Mouse (Mus musculus) midbrain, embryonic 16.5 days (tissue): ENCODE data around the gene Duoxa1. TPM values are rescaled to one million over a fixed set of nuclear protein-coding genes. Genes with fewer than 3 reads are reported as not detected.

Source experiments
- ATAC-seq: fragments of 200-750 bp; cut with Nextera tagmentation; 2 replicates; pipeline ENCODE4 v1.8.0; 2017; ENCODE audit warnings: moderate TSS enrichment
- H3K27ac ChIP-seq: fragments of 300-500 bp; sonication (generic); 2 replicates; pipeline ENCODE4 v1.5.1; 2014; ENCODE audit warnings: mild to moderate bottlenecking, low read length, mixed read lengths
- H3K27me3 ChIP-seq: fragments of 300-500 bp; sonication (generic); 2 replicates; pipeline ENCODE4 v1.6.1; 2014; ENCODE audit warnings: low read depth, low read length, mixed read lengths; ENCODE audit not compliant: control insufficient read depth, insufficient read depth
- H3K36me3 ChIP-seq: fragments of 300-500 bp; sonication (generic); 2 replicates; pipeline ENCODE4 v1.6.1; 2014; ENCODE audit warnings: mild to moderate bottlenecking, low read length, moderate library complexity, mixed read lengths; ENCODE audit not compliant: control insufficient read depth, insufficient read depth
- H3K4me1 ChIP-seq: fragments of 300-500 bp; sonication (generic); 2 replicates; pipeline ENCODE4 v1.6.1; 2014; ENCODE audit warnings: mild to moderate bottlenecking, low read length, mixed read lengths; ENCODE audit not compliant: control insufficient read depth, insufficient read depth
- H3K4me2 ChIP-seq: fragments of 300-500 bp; sonication (generic); 2 replicates; pipeline ENCODE4 v1.6.1; 2014; ENCODE audit warnings: mild to moderate bottlenecking, low read length, mixed read lengths
- H3K4me3 ChIP-seq: fragments of 300-500 bp; sonication (generic); 2 replicates; pipeline ENCODE4 v1.5.1; 2014; ENCODE audit warnings: low read depth, mild to moderate bottlenecking, low read length, moderate library complexity, mixed read lengths
- H3K9ac ChIP-seq: fragments of 300-500 bp; sonication (generic); 2 replicates; pipeline ENCODE4 v1.6.1; 2014; ENCODE audit warnings: low read depth, low read length, mixed read lengths
- H3K9me3 ChIP-seq: fragments of 300-500 bp; sonication (generic); replicated peaks from 2 replicates; pipeline ENCODE4 v1.6.1; 2014; ENCODE audit warnings: mild to moderate bottlenecking, low read length, mixed read lengths; ENCODE audit not compliant: control insufficient read depth, poor library complexity, severe bottlenecking
- WGBS: fragments of 180-500 bp; shearing (Covaris S2); extraction: QIAGEN DNeasy Blood & Tissue Kit; methylation state at CpG from one replicate; pipeline ENCODE4 v1.1.7; 2014; 5-methylcytosine and 5-hydroxymethylcytosine counted together
- polyA plus RNA-seq: library from polyadenylated mRNA; unstranded; fragments of >200 nt; fragmentation: Nextera tagmentation; extraction: Ambion mirVana; gene quantifications from 2 replicates; pipeline ENCODE4 v1.2.1, GENCODE M21; 2015

The Duoxa1 gene
- polyA plus RNA-seq, 1 experiment from 2014 or later: 0.26 TPM

DNA sequence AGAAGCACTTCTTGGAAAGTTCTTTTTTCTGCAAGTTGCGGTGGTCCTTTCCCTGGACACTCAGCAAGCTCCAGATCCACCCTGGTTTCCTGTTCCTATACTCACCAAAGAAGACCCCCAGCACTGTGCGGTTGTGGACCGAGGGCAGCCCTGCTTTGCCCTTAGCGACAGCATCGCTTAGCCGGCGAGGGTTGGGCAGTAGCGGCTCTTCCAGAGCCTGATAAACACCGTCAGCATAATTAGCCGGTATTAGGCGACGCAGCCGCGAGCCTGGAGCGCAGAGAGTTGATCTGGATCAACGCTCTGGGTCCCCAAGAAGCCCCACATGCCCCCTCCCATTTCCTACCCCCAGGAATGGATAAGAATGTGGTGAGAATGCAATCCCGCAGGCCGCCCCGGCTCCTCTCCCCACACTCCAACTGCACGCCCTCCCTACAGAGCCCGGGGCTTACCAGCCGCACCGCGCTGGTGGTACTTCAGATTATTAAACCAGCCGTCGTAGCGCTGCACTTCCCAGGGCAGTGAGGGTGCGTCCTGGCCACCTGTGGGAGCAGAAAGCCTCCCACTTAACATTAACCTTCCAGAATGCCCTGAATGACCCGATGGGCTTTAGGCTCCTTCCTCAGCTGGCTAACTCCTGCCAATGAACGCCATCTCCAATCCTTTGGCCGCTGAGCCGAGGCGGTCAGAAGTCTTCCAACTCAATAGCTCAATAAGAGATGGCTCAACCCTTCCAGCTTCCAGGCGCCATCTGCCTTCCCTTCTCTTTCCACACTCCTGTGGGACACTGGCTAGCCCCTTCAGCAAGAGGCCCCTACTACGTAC is 16.0 kb downstream of the Duoxa1 start:
- no peaks in the 10 kb centered on the region for H3K9me3 ChIP-seq
- H3K9ac ChIP-seq: no peak overlapping the region
- ATAC-seq: no peak
- H3K36me3 ChIP-seq: no peaks in the 10 kb centered on the region
- peak overlapping the region; percentile 33 for H3K4me2 ChIP-seq
- under 1% methylated on average over 35 of the region's 35 CpGs for WGBS
- peaks cover 56% of the 10 kb centered on the region for H3K27me3 ChIP-seq
- H3K4me3 ChIP-seq: peak overlapping the region; percentile 18; the same call in 1 of the 2 replicates
- peaks cover 35% of the 10 kb centered on the region for H3K4me1 ChIP-seq
- no peak overlapping the region for H3K27ac ChIP-seq

DNA sequence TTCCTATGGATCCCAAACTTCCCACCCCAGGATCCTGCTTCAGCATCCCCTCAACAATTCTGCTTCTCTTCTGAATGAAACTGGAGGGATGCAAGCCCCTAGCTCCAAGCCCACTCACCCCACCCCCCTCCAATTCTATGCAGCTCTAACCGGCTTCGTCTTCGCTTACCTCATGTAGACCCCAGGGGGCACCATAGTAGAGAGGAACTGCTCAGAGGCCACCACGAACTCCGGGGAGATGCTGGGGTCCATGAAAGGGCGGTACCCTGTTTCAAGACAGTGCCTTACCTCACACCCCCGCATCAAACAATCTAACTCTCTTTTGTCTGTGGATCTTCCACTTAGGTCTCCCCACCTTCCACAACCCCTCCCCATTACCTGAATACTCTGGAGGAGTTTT is 18.6 kb downstream of the Duoxa1 start:
- Histone ChIP-seq H3K27ac (no peak overlapping the region), H3K36me3 (no peaks in the 10 kb centered on the region), H3K27me3 (peaks cover 42% of the 10 kb centered on the region), H3K4me1 (peaks cover 20% of the 10 kb centered on the region), H3K4me3 (no peak overlapping the region), H3K9me3 (no peaks in the 10 kb centered on the region), H3K9ac (no peak overlapping the region), H3K4me2 (no peak overlapping the region)
- ATAC-seq: no peak
- 4% methylated on average over 7 of the region's 7 CpGs for WGBS

DNA sequence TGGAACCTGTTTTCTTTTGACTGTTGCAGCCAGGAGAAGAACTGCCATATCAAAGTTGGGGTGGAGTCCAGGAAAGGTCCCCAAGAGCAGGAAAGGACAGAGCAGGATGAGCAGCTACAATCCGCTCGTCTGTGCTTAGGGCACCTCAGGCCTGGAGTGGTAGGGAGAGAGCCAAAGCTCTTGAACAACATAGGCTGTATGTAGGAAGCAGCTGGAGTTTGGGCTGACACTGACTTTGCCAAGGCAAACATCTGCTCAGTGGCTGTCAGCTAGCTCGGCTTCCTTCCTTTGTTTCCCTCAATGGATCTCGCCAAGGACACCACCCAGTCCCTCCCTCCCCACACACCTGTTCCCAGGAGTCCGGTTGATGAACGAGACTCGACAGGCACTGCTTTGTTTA is 27.4 kb downstream of the Duoxa1 start:
- H3K4me1 ChIP-seq: no peaks in the 10 kb centered on the region
- no peak overlapping the region for H3K4me2 ChIP-seq
- no peaks in the 10 kb centered on the region for H3K36me3 ChIP-seq
- H3K9ac ChIP-seq: no peak overlapping the region
- no peak overlapping the region for H3K4me3 ChIP-seq
- H3K9me3 ChIP-seq: no peaks in the 10 kb centered on the region
- no peak for ATAC-seq
- no peak overlapping the region for H3K27ac ChIP-seq
- H3K27me3 ChIP-seq: no peaks in the 10 kb centered on the region
- 70% methylated on average over 7 of the region's 7 CpGs for whole genome bisulfite sequencing

DNA sequence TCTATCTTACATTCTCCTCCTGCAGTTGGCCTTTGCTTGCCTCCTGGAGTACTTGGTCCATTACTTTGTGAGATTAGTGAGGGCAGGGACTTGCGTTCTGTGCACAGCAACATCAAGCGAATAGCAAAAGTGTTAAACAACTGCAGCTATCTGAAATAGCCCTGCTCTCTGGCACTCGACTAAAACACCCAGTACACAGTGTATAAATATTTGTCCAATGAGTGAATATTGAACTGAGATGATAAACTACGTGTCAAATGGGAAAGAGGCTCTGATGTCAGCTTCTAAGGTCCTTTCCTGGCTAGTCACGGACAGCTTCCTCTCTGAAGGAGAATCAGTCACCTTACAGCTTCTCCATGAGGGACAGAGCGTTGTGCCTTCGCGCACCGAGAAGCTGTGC is 29.4 kb downstream of the Duoxa1 start:
- no peaks in the 10 kb centered on the region for H3K36me3 ChIP-seq
- no peak overlapping the region for H3K9ac ChIP-seq
- no peaks in the 10 kb centered on the region for H3K9me3 ChIP-seq
- WGBS: 90% methylated on average over 9 of the region's 9 CpGs
- no peak overlapping the region for H3K4me2 ChIP-seq
- H3K27me3 ChIP-seq: no peaks in the 10 kb centered on the region
- H3K4me3 ChIP-seq: no peak overlapping the region
- H3K27ac ChIP-seq: no peak overlapping the region
- ATAC-seq: no peak
- no peaks in the 10 kb centered on the region for H3K4me1 ChIP-seq

DNA sequence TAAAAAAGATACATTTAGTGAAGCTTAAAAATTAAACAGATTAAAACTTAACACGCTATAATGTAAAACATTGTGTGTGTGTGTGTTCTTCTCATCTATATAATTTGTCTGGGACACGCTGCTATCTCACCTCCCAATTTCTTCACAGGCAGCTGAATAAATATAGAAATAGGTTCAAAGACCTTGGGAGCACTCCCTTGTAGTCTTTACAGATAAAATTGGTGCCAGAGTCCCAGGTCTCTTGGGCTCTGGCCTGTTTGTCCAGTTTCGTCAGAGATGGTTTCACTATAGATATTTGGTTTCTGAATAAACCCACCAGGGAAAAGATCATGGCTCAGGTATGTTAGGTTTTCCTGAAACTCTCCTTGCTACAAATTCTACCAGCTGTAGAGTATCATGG is 34.8 kb downstream of the Duoxa1 start:
- no peak overlapping the region for H3K4me3 ChIP-seq
- no peaks in the 10 kb centered on the region for H3K9me3 ChIP-seq
- H3K4me2 ChIP-seq: no peak overlapping the region
- H3K9ac ChIP-seq: no peak overlapping the region
- H3K4me1 ChIP-seq: no peaks in the 10 kb centered on the region
- no peak overlapping the region for H3K27ac ChIP-seq
- ATAC-seq: no peak
- WGBS: 91% methylated on average over 3 of the region's 3 CpGs
- H3K27me3 ChIP-seq: no peaks in the 10 kb centered on the region
- no peaks in the 10 kb centered on the region for H3K36me3 ChIP-seq

DNA sequence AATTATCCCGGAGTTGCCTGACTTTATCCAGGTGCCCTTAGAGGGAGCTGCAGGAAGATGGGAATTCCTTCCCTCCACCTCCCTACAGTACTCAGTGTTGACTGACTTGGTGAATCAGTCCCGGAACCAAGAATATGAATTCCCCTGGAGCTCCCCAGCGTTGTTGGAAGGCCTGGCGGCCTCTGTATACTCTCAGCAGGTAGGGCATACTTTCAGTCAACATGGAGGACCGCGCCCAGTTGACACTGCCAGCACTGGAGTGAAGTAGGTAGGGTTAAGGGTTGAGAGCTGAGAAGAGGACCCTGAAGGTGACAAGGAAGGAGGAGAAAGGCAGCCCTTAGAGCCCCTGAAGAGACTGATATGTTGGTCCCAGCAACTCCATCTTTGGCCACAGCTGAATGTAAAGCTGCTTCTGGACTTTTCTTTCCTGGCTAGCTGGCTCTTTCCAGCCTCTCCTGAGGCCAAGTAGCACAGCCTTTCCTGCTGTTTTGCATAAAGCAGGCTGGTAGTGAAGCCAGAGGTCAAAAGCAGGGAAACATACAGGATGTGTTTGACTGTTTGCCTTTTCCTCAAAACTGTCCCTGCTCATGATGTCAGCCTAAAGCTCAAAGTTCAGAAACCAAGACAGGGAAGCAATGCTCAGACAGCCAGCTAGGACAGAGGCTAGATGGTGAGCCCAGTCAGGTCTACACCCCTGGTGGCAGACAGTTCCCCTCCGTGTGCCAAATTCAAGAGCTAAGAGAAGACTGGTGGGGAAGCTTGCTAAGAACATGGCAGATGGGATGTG is 46.9 kb downstream of the Duoxa1 start:
- ATAC-seq: no peak
- no peak overlapping the region for H3K4me2 ChIP-seq
- H3K4me1 ChIP-seq: peaks cover 12% of the 10 kb centered on the region
- no peak overlapping the region for H3K27ac ChIP-seq
- 93% methylated on average over 7 of the region's 7 CpGs for WGBS
- H3K27me3 ChIP-seq: no peaks in the 10 kb centered on the region
- no peaks in the 10 kb centered on the region for H3K9me3 ChIP-seq
- H3K4me3 ChIP-seq: no peak overlapping the region
- H3K9ac ChIP-seq: no peak overlapping the region
- no peaks in the 10 kb centered on the region for H3K36me3 ChIP-seq

DNA sequence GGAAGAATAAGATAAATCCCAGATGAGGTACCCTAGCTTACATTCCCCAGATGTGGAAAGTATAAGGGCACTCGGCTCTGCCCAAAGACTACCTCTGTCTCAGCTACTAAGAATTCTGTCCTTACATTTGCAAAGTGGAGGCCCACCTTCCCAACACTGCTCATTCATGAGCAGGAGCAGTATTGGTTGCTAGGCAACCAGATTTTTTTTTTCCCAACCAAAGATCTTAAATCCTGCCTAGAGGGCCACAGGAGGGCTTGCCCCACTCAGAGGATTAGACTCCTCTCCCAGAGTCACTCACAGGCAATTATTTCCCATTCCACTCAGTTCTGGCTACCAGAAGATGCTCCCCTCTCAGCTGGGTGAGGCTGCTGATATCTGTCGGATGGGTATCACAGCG is 48.8 kb downstream of the Duoxa1 start:
- Histone ChIP-seq H3K27me3 (no peaks in the 10 kb centered on the region), H3K9me3 (no peaks in the 10 kb centered on the region), H3K4me1 (peaks cover 12% of the 10 kb centered on the region), H3K4me3 (no peak overlapping the region), H3K4me2 (no peak overlapping the region; the same call in 1 of the 2 replicates), H3K27ac (peak overlapping the region; percentile 67), H3K9ac (no peak overlapping the region), H3K36me3 (no peaks in the 10 kb centered on the region)
- 18% methylated on average over 3 of the region's 3 CpGs for WGBS
- peak; percentile 91 for ATAC-seq

DNA sequence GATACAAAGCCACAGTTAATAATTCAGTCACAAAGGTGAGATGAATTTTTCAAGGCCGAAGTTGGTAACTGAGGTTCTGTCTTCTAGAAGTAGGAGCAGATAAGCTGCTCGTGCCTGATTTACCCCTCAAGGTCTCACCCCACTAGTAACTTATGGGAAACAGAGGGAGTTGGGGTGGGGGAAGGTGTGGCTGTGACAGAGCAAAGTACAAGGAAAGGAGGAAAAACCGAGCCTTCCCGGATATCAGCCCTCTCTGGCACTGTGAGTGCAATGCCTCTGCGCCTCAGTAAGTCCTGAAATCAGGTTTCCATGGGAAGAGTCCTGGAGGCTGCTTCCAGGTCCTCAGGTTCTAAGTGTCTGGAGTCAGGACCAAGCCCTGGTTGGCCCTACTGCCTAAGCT is 52.8 kb downstream of the Duoxa1 start:
- ATAC-seq: no peak
- Histone ChIP-seq H3K27ac (no peak overlapping the region), H3K27me3 (no peaks in the 10 kb centered on the region), H3K9ac (no peak overlapping the region), H3K4me1 (peaks cover 12% of the 10 kb centered on the region), H3K4me2 (no peak overlapping the region), H3K36me3 (no peaks in the 10 kb centered on the region), H3K4me3 (no peak overlapping the region), H3K9me3 (no peaks in the 10 kb centered on the region)
- 93% methylated on average over 5 of the region's 5 CpGs for WGBS

DNA sequence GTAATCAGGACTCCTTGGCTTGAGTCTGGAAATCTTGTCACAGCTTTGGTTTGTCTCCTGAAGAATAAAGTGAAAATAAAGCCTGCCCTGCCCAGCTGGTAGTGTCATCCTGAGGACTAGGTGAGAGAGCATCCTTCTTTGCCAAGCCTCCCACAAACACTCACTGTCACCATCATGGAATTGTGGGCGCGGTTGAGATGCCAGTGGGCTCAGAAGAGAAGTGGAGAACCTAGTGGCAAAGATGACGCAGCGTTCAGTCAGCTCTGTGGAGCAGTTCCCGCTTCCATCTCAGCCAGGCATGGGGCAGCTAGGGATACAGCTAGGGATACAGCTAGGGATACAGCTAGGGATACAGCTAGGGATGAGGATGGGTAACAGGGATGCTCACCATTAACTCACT is 57.5 kb downstream of the Duoxa1 start:
- no peaks in the 10 kb centered on the region for H3K27me3 ChIP-seq
- no peak overlapping the region for H3K27ac ChIP-seq
- H3K36me3 ChIP-seq: no peaks in the 10 kb centered on the region
- 97% methylated on average over 5 of the region's 5 CpGs for WGBS
- H3K9me3 ChIP-seq: no peaks in the 10 kb centered on the region
- H3K9ac ChIP-seq: 0 out of 2 replicates have a peak overlapping the region, but pooled peaks have one; percentile 20
- H3K4me2 ChIP-seq: no peak overlapping the region
- no peaks in the 10 kb centered on the region for H3K4me1 ChIP-seq
- no peak for ATAC-seq
- H3K4me3 ChIP-seq: no peak overlapping the region
